Mouse (Mus musculus) embryonic facial prominence, embryonic 13.5 days (tissue): Measurements from ENCODE around the gene Brd3. TPM values are rescaled to one million over a fixed set of nuclear protein-coding genes. Genes with fewer than 3 reads are reported as not detected.

ENCODE experiments used
- ATAC-seq: fragments of 200-750 bp; cut with Nextera tagmentation; 2 replicates; pipeline ENCODE4 v1.8.0; 2017; ENCODE audit warnings: low read depth; ENCODE audit not compliant: insufficient number of reproducible peaks, insufficient read depth, low FRiP score, low TSS enrichment
- H3K27ac ChIP-seq: fragments of 300-500 bp; sonication (generic); 2 replicates; pipeline ENCODE4 v1.5.1; 2015; ENCODE audit warnings: moderate library complexity, mild to moderate bottlenecking, inconsistent platforms
- H3K27me3 ChIP-seq: fragments of 300-500 bp; sonication (generic); 2 replicates; pipeline ENCODE4 v1.6.1; 2015; ENCODE audit warnings: mild to moderate bottlenecking, inconsistent platforms
- H3K36me3 ChIP-seq: fragments of 300-500 bp; sonication (generic); 2 replicates; pipeline ENCODE4 v1.6.1; 2015; ENCODE audit warnings: mild to moderate bottlenecking, inconsistent platforms
- H3K4me1 ChIP-seq: fragments of 300-500 bp; sonication (generic); 2 replicates; pipeline ENCODE4 v1.6.1; 2015; ENCODE audit warnings: inconsistent platforms
- H3K4me2 ChIP-seq: fragments of 300-500 bp; sonication (generic); 2 replicates; pipeline ENCODE4 v1.6.1; 2015; ENCODE audit warnings: moderate library complexity, mild to moderate bottlenecking, inconsistent platforms
- H3K4me3 ChIP-seq: fragments of 300-500 bp; sonication (generic); 2 replicates; pipeline ENCODE4 v1.5.1; 2015; ENCODE audit warnings: mild to moderate bottlenecking, inconsistent platforms
- H3K9ac ChIP-seq: fragments of 300-500 bp; sonication (generic); 2 replicates; pipeline ENCODE4 v1.6.1; 2015; ENCODE audit warnings: mild to moderate bottlenecking, inconsistent platforms
- H3K9me3 ChIP-seq: fragments of 300-500 bp; sonication (generic); 2 replicates; pipeline ENCODE4 v1.6.1; 2016; ENCODE audit warnings: inconsistent platforms
- WGBS: fragments of 180-500 bp; shearing (Covaris S2); methylation state at CpG from one replicate; pipeline ENCODE4 v1.1.7; 2015; ENCODE audit warnings: mixed read lengths; 5-methylcytosine and 5-hydroxymethylcytosine counted together
- polyA plus RNA-seq: library from polyadenylated mRNA; unstranded; fragments of >200 nt; fragmentation: Nextera tagmentation; extraction: Ambion mirVana; gene quantifications from 2 replicates; pipeline ENCODE4 v1.2.1, GENCODE M21; 2015

Gene Brd3
- polyA plus RNA-seq, 1 experiment from 2014 or later: 138 TPM

DNA sequence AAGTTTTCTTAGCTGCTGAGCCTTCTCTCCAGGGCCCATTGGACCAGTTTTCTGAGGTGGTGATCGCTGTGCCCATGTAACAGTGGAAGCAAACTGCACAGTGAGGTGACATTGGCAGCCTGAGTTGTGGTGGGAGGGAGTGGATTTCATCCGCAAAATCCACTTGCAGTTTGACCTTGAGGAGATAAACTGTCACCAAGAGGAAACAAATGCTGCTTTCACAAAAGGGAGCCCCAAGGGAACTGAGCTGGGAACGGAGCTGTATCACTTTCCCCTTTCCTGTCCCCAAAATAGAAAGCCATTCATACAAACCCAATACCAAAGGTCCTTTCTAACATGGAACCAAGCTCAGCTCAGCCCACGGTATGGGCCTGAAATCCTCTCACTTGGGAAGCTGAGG, 27.6 kb downstream of the Brd3 start:
- 61% methylated on average over 4 of the region's 4 CpGs for WGBS
- ATAC-seq: no peak
- H3K36me3 ChIP-seq: no peaks in the 10 kb centered on the region
- H3K4me1 ChIP-seq: peaks cover 8% of the 10 kb centered on the region; the same call in 1 of the 2 replicates
- H3K27ac ChIP-seq: no peak overlapping the region
- H3K4me2 ChIP-seq: no peak overlapping the region
- no peaks in the 10 kb centered on the region for H3K27me3 ChIP-seq
- no peaks in the 10 kb centered on the region for H3K9me3 ChIP-seq
- H3K4me3 ChIP-seq: no peak overlapping the region
- no peak overlapping the region for H3K9ac ChIP-seq

DNA sequence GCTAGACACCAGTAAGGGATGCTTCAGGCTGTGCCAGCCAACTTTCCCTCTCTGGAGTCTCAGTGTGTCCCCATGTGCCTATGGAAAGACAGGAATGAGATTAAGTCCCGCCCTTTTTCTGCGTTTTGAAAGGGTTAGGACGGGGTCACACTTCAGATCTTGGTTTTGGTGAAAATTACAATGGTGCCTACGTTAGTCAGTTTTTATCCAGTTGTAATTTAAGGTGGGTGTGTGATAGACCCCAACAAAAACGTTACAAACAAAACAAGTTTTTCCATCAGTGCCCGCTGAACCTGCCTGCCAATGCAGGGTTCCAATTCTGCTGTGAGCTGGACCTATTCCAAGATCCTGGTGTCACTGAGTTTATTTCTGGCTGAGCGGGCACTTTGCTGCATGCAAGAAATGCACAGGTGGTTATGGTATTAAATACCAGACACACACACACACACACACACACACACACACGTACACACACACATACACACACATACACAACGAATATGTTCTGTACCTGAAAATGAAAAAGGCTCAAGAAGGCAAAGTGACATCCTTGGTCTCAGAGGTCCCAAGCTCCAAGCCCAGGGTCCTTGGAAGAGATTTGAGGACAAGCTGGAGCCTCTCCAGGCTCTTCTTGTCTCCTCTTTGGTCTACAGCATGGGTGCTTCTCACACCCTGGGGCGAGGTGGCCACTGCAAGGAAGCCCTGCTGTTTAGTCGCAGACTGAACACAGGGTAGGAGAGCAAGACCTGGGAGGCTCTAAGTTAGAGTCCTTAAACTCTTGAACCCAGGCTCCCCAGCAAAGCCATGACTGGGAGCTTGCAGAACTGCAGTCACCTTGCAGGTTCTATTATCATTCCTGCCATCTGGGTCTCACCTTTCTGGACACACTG, 30.9 kb downstream of the Brd3 start:
- 33% methylated on average over 11 of the region's 11 CpGs for WGBS
- Histone ChIP-seq H3K4me1 (peaks cover 36% of the 10 kb centered on the region), H3K9ac (peak overlapping the region; percentile 98), H3K4me2 (peak overlapping the region; percentile 74), H3K27me3 (no peaks in the 10 kb centered on the region), H3K27ac (peak overlapping the region; percentile 91), H3K4me3 (peak overlapping the region; percentile 98), H3K36me3 (peaks cover 9% of the 10 kb centered on the region), H3K9me3 (no peaks in the 10 kb centered on the region)
- no peak for ATAC-seq

DNA sequence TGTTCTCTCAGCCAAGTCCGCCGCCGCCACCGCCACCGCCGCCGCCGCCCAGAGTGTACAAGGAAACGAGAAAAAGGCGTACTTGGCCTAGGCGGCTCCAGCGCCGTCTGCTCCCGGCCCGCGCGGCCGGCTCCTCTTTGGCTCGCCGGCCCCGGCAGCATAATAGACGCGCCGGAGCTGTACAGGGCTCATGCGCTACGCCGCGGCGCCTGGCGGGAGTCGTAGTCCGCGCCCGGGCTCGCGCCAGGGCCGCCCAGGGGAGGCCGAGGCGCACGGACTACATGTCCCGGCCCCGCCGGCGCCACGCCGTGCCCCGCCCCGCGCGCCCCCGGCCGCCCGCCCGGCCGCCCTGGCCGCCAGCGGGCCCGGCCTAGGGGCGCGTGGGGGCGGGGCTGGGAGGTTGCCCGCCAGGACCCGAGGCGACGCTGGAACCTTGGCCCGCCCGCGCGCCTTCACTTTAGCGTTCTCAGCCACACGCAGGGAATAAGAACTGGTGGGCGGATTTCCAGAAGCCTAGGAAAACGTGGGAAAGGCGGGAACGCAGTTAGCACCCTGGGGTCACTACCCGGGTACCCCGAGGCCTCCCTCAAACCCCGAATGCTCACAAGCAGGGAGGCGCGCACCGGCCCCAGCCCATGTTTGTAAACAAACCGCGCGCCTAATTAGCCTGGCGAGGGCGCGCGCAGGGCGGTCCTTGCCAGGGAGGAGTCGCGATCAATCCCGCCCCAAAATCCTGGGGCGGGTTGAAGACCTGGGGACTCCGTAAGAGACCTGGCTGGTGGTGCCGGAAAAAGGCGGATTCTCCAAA, 31.8 kb downstream of the Brd3 start:
- under 1% methylated on average over 75 of the region's 96 CpGs for WGBS
- Histone ChIP-seq H3K36me3 (peaks cover 11% of the 10 kb centered on the region), H3K9ac (peak overlapping the region; percentile 98), H3K27ac (peak overlapping the region; percentile 97), H3K9me3 (no peaks in the 10 kb centered on the region), H3K4me2 (peak overlapping the region; percentile 74), H3K27me3 (no peaks in the 10 kb centered on the region), H3K4me3 (peak overlapping the region; percentile 98), H3K4me1 (peaks cover 45% of the 10 kb centered on the region)
- peak; percentile 97 for ATAC-seq

DNA sequence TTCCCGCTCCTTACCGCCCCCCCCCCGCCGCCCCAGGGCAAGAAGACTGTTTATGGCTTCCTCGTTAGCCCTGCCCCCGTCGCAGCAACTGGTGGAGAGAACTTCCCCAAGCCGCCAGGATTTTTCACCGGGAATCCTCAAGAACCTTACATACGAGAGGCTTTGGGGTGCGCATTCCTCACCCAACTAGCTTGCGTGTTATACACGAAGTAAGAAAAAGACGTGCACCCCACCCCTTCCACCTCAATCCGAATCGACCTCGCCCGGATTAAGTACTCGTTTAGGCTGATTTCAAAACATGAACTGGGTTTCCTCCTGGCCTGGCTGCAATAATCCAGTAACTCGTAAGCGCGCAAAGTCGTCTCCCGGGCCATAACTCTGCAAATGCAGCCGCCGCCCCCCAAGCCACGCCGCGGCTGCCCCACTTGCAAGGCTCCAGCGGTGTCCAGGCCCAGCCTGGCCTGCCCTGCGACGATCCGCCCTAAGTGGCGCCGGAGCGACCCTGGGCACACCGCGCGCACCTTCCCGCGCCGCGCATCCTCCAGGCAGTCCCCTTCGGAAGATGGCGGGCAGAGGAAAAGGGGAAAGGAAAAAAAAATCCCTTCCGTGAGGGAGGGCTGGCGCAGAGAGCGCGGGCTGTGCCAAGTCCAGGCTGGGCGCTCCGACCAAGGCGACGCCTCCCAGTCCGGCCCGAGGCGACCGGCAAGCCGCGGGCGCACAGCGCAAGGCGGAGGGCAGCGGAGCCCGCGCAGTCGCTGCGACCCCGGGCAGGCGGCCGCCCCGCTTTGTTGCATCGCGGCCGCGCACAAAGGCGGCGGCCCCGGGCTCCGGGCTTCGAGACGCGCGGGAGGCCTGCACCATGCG, 32.6 kb downstream of the Brd3 start:
- H3K27ac ChIP-seq: peak overlapping the region; percentile 97
- peak; percentile 15; the same call in 1 of the 2 replicates for ATAC-seq
- H3K27me3 ChIP-seq: no peaks in the 10 kb centered on the region
- peak overlapping the region; percentile 98 for H3K4me3 ChIP-seq
- H3K4me2 ChIP-seq: peak overlapping the region; percentile 74
- under 1% methylated on average over 83 of the region's 84 CpGs for WGBS
- peaks cover 53% of the 10 kb centered on the region for H3K4me1 ChIP-seq
- no peaks in the 10 kb centered on the region for H3K9me3 ChIP-seq
- peaks cover 18% of the 10 kb centered on the region for H3K36me3 ChIP-seq
- peak overlapping the region; percentile 98 for H3K9ac ChIP-seq

DNA sequence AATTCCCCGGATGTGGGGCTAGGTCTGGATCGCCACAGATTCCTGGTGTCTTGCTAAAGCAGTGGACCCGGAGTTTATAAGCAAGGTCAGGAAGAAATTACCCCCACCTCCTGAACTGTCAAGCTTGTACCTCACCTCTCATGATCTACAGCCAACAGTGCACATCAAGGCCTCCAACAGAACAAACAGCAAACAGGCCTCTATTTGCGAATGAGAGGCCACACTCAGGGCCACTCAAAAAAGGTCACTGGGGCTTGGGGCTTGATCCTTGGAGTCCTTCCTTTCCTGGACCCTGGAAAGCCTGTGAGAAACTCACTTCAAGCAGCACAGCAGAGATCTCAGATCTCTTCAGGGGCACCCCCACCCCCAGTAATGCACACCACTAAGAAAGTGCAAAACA, 33.6 kb downstream of the Brd3 start:
- Histone ChIP-seq H3K9me3 (no peaks in the 10 kb centered on the region), H3K4me2 (peak overlapping the region; percentile 74), H3K9ac (peak overlapping the region; percentile 98), H3K27me3 (no peaks in the 10 kb centered on the region), H3K36me3 (peaks cover 21% of the 10 kb centered on the region), H3K27ac (no peak overlapping the region), H3K4me1 (peaks cover 61% of the 10 kb centered on the region), H3K4me3 (peak overlapping the region; percentile 98)
- no peak for ATAC-seq
- WGBS: 19% methylated on average over 4 of the region's 4 CpGs

DNA sequence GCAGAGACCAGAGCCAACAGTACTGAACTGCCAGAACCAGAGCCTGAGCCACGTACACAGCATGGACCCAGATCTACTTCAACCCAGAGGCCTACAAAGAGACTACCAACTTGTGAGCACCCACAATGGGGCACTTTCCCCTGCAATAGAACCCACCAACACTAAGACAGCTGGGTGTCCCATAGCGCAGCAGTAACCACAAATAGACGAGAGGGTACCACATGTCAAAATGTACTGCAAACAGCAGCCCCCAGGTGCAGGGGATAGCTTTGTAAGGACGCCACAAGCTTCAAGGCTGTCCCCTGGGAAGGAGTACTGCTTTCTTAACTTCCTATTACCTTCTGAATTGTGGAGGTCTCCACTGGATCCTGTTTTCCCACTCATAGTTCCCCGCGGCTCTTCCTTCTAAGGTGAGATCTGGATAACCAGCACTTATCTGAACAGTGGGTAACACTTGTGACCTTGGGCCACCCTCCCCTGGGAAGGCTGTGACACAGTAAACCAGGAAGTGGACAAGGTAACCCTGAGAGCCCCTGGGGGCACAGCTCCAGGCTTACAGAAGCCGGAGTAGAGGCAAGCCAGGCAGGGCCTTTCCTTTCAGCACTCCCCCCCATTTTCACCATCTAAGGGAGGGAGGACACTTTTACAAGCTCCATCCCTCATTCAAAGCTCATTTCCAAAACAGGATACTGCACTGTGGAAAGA, 34.2 kb downstream of the Brd3 start:
- Histone ChIP-seq H3K4me3 (peak overlapping the region; percentile 98), H3K4me1 (peaks cover 64% of the 10 kb centered on the region), H3K27me3 (no peaks in the 10 kb centered on the region), H3K36me3 (peaks cover 26% of the 10 kb centered on the region), H3K9me3 (no peaks in the 10 kb centered on the region), H3K27ac (no peak overlapping the region), H3K9ac (peak overlapping the region; percentile 98; the same call in 1 of the 2 replicates), H3K4me2 (peak overlapping the region; percentile 74)
- WGBS: 50% methylated on average over 7 of the region's 7 CpGs
- ATAC-seq: no peak

DNA sequence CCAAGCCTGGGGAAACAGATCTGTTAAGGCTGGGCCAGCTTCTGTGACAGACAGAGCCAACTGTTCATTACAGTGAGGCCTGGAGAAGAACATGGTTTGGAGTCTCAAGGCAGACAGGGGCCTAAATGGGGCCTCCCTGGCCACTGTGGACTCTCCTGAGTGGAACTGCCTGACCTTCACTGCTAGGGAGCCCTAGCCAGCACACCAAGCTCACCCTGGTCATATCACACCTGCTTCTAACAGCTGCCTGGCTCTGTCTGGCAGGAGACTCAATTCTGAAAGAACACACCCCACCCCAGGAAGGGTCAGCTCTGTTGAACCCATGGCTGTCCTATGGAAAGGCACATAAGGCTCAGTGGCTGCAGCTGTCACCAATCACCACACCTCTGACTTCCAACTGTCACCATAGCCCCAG, 36.3 kb downstream of the Brd3 start:
- H3K9ac ChIP-seq: peak overlapping the region; percentile 36; the same call in 1 of the 2 replicates
- H3K27ac ChIP-seq: no peak overlapping the region
- peaks cover 46% of the 10 kb centered on the region for H3K36me3 ChIP-seq
- H3K27me3 ChIP-seq: no peaks in the 10 kb centered on the region
- no peak overlapping the region for H3K4me3 ChIP-seq
- ATAC-seq: no peak
- H3K9me3 ChIP-seq: no peaks in the 10 kb centered on the region
- H3K4me1 ChIP-seq: peaks cover 60% of the 10 kb centered on the region
- H3K4me2 ChIP-seq: no peak overlapping the region; the same call in 1 of the 2 replicates

DNA sequence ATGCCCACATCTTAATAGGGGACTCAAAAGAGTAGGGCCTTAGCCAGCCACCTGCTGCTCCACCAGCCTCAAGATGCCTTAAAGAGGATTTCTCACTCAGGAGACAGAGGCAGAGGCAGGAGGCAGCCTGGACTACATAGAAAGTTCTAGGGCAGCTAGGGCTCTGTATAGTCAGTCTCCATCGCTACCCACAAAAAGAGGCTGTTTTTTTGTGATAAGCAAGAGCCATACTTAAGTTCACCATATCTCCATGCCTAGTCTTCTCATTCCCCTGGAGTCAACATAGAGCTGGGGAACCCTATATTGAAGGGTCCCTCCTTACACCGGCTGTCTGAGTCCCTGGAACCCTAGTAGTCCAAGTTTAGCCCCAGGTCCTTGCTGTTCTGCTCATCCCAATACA, 36.9 kb downstream of the Brd3 start:
- 95% methylated on average over 2 of the region's 2 CpGs for WGBS
- no peak overlapping the region for H3K4me3 ChIP-seq
- no peaks in the 10 kb centered on the region for H3K9me3 ChIP-seq
- H3K9ac ChIP-seq: peak overlapping the region; percentile 32; the same call in 1 of the 2 replicates
- H3K4me1 ChIP-seq: peaks cover 64% of the 10 kb centered on the region
- H3K36me3 ChIP-seq: peaks cover 52% of the 10 kb centered on the region
- no peaks in the 10 kb centered on the region for H3K27me3 ChIP-seq
- no peak overlapping the region for H3K27ac ChIP-seq
- H3K4me2 ChIP-seq: no peak overlapping the region
- no peak for ATAC-seq

DNA sequence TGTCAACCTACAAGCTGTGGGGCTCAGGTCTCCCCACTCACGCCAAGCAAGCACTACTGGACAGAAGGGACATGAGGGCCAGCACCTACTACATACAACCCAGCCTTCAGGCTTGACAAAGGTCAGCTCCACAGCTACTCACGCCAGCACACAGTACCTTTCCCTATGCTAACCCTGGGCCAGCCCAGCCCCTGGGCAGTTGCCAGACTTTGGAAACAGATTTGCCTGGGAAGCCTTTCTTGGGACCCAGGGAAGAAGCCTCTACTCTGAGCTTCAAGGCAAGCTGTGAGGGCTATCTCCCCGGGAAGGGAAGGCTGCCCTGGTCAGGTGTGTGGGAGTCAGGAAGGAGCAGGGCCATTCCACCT, 37.5 kb downstream of the Brd3 start:
- no peak for ATAC-seq
- Histone ChIP-seq H3K4me1 (peaks cover 64% of the 10 kb centered on the region), H3K27me3 (no peaks in the 10 kb centered on the region), H3K36me3 (peaks cover 57% of the 10 kb centered on the region), H3K9me3 (no peaks in the 10 kb centered on the region), H3K4me2 (no peak overlapping the region; the same call in 1 of the 2 replicates), H3K4me3 (no peak overlapping the region), H3K9ac (peak overlapping the region; percentile 32), H3K27ac (no peak overlapping the region)
- WGBS: 70% methylated on average over 3 of the region's 3 CpGs

DNA sequence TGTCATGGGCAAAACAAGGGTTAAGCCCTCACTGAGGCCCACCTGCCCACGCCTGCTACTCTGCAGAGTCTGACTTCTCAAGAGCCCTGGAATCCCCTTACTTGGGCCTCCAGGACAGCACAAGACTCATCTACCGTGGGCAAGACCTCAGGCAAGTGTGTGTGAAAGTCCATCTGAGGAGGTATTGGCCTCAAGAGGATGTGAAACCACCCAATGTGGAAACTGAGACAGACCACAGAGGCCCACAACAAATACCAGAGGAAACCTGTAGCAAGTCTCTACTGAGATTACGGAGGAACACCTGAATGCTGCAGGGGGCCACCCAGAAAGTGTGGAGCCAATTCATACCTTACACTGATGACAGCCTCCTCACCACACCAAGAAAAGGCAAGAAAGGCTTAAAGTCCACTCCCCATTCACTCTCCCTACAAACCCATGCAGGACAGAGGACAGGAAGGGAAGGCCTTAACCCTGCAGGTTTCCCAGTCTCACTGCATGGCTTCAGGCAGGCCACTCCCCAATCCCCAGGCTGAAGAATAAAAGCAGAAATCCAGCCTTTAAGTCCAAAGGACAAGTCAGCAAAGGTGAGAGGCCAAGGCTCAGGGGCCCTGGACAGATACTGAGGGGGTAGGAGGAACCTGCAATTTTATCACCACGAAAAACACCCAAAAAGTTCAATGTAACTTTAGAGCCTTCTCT, 38.0 kb downstream of the Brd3 start:
- peaks cover 64% of the 10 kb centered on the region for H3K4me1 ChIP-seq
- peak overlapping the region; percentile 32; the same call in 1 of the 2 replicates for H3K9ac ChIP-seq
- no peaks in the 10 kb centered on the region for H3K27me3 ChIP-seq
- H3K4me3 ChIP-seq: no peak overlapping the region
- peaks cover 62% of the 10 kb centered on the region for H3K36me3 ChIP-seq
- H3K9me3 ChIP-seq: no peaks in the 10 kb centered on the region
- no peak for ATAC-seq
- WGBS: 66% methylated on average over 4 of the region's 4 CpGs
- no peak overlapping the region for H3K27ac ChIP-seq
- no peak overlapping the region for H3K4me2 ChIP-seq
